Mouse (Mus musculus) c-Kit-positive CD71-negative TER-119-negative erythroid progenitor cells, embryonic 14.5 days (primary cell): Measurements from ENCODE around the gene Rfc4.
A peak's percentile ranks its signal among the peaks of the same experiment; 100 is the strongest.

Source experiments
- DNase-seq: peaks from one replicate; pipeline ENCODE4 v3.0.0-alpha.2; 2013; ENCODE audit warnings: low read depth

The Rfc4 gene

DNA sequence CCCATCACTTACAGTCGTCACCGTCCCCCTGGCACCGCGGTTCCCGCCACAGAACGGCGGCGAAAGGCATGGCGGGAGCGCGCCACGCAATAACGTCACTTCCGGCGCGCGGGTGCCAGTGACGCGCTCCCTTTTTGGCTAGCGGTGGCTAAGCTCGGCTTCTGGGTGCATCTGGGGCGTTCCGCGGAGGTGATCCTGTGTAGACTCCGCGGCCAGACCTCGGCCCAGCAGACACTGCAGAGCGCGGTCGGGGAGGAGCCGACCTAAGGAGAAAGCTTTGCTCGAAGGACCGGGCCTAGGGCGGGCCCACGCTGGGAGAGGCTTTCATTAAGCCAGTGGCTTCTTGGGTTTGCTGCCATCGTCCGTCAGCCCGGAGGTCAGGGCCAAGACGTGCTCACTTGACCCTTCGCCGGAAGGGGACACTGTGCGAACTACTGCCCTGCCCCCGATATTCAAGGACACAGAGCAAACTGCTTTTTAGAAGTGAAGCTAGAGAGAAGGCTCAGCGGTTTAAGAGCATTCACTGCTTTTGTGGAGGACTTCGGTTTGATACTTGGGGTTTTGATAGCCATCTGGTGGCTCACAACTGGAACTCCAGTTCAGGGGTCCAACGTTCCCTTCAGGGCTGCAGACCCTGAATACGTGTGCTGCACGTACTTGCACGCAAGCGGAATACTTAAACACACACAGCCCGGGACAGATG, at the start of gene Rfc4:
Rfc4 (minus strand) TSS at position 65 of the 703 bp plus-strand sequence.
- DNase-seq: peak; percentile 81

DNA sequence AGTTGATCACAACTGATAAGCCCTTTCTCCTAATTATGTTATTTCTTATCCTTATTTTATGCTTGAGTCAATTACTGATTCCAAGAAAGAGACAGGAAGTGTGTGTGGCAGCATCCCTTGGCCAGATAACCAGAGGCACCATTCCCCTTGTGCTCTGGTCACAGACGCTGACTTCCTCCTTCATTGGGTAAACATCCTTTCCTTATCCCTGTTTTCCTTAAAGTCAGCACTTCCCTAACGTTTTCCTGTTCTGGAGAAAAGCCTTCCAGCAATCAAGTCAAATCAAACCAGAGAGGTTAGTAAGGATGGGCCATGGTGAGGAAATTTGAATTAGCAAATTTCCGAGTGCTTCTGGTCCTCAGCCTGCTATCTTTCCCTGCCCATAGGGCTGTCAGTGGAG, 48.4 kb upstream of the Rfc4 start:
- no peak for DNase-seq

DNA sequence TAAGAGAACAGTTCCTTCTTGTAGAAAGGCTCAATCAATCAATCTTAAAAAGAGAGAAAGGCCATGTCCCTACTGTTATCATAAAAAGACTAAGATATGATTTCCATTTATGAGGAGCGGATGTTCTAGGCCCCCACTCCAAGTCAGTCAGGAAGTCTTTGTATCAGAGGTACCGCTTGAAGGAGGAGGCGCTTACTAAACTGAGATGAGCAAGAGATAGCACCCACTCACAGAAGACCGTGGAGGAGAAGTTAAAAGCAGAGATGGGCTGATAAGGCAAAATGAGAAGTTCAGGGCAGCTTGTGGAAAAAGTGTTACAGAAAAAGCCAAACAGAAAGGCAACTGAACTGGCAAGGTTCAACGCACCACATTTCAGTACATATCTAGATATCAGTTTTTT, 47.3 kb upstream of the Rfc4 start:
- DNase-seq: no peak

DNA sequence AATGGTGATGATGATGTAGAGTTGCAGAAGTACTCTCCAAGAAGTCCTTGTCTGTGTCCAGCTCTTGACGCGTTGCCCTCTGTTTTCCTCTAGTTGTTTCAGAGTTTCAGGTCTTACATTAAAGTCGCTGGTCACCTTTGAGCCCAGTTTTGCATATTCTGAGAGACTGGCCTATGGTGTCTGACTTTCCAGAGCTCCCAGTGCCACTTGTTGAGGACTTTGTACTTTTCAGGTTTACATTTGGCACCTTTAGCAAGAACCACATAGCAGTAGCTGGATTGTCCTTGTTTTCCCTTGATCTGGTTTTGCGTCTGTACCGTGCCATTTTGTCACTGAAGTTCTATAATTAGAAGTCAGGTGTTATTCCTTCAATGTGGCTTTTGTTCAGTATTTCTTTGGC, 46.4 kb upstream of the Rfc4 start:
- no peak for DNase-seq

DNA sequence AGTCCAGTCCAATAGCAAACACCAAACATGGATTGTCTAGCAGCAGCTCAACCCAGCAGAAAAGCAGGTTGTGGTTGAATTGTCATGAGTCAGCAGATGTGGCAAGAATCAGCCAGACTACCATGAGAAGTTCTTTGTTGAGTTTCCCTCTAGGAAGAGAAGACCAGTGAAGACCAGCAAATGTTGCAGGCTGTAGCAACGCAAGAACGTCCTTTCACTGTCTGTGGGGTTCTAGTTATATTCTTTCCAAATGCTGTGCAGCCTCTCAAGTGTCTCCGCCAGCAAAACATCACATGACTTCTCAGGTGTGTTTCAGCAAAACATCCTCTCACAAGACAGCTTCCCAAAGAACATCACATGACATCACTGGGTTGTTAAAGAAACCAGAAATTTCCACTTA, 43.3 kb upstream of the Rfc4 start:
- DNase-seq: no peak

DNA sequence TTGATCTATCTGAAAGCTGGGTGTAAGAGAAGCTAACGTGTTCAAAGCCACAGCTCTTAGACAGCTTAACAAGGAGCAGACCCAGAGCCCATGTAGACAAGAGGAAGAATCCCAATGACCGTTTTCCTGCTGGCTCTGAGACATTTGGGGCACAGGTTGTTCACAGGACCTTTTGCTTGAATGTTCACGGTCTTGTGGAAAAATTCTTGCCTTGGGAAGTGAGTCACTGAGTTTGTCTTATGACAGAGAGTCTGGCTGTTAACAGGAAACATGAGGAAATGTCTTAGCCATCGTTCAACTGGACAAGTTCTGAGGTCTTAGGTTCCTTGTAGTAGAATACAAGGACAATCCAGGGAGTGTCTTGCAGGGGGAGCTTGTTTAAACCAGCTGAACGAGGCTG, 39.5 kb upstream of the Rfc4 start:
- DNase-seq: no peak

DNA sequence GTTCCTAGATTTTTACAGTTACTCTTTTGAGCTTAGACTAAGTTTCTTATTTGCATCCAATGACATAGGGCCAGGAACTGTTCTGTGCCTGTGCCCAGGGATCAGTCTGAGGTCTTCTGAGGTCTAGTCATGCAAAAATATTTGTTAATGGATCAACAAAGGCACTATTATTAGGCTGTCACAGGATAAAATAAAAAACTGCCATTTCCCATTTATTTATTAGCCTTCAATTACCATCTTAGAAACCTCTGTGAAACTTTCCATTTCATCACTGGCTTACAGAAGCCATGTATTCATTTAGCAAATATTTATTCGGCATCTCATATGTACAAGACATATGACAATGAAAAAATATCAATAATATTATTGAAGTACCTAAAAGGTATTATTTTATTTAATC, 39.1 kb upstream of the Rfc4 start:
- DNase-seq: no peak

DNA sequence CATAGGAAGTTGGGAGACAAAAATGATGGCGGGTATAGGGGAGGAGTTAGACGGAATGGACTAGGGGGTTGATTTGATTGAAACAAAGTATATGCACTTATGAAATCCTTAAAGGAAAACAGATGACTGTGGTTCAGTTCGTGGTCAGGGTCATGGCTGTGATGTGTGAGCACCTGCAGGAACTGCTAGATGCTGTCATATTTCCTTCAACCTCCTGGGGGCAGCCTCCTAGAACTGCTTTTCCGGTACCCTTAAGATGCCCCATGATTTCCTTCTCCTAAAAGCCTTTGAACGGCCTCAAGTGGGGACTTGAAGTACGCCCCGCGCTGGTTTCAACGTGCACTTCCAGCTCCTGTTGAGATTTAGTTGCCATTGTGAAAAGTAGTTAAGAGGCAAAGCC, 37.9 kb upstream of the Rfc4 start:
- DNase-seq: no peak

DNA sequence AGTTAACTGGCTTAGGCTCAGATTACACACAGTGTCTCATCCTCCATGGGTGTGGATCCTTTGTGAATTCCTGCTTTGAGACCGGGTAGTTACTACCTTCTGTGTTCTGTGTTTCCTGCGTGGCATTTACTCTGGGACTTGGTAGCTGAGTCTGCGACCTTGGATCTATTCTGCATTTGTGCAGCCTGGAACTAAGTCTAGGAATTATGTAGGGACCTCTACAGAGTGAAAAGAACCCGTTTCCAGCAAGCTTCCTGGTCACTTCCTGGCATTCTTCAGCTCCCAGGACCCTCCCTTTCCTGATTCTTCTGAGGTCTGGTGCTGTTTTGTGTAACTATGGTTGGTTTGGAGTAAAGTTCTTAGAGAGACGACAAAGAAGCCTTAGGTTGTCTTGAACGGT, 36.9 kb upstream of the Rfc4 start:
- DNase-seq: no peak

DNA sequence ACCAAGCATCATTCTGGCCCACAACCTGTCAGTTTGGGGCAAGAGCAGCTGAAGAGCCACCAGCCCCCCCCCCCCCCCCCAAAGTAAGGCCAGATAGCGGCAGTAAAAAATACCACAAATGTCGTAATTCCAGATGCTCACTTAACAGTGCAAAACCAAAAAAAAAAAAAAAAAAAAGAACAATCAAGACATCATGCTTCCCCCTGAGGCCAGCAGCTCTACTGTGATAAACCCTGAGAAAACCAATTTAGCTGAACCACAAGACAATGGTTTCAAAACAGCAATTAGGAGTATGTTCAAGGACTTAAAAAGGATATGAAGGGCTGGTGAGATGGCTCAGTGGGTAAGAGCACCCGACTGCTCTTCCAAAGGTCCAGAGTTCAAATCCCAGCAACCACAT, 34.6 kb upstream of the Rfc4 start:
- DNase-seq: no peak

DNA sequence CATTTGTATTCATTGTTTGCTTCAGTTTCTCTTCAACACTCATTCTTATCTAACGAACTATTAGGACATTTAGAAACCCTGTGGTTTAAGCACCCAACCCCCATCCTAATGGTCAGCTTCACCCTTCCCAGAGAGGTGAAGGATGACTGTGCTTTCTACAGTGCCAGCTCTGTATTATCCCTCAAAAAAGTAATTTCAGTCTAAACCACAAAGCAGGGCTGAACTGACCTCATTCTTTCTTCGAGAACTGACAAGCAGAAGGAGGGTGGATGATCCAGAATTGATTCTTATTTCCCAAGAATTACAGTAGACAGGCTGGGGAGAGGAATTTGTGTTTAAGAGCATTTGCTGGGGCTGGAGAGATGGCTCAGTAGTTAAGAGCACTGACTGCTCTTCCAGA, 32.2 kb upstream of the Rfc4 start:
- DNase-seq: no peak

DNA sequence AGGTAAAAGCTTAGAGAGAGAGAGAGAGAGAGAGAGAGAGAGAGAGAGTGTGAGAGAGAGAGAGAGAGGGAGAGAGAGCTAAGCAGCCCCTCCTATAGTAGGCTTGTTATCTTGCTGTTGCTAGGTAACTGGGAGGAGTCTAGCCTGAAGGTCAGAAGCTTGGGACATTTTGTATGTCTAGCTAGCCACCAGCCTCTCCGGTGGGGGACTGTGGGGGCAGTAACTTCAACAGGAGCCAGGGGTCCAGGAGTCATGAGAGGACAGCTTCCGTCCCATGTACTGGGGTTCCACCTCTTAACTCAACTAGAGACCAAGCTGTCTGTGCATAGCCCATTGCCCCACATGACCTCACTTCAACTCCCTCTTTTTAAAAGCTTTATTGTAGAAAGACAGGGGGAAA, 31.4 kb upstream of the Rfc4 start:
- no peak for DNase-seq

DNA sequence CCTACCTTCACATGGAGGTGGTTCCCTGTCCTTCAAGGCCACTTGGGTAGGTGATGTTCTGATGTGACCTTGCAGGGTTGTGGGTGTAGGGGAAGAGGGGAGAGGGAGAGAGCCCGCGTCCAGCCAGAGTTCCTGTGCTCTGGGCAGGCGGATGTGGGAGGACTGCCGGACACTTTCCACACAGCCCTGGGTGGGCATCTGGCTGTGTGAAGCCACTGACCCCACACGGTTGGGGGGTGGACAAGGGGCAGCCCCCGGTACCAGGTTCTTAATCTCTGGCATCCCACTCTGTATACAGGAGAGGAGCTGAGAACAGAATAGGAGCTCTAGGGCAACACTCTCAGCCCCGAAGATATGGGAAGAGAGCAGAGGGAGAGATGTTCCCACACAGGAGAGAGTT, 30.8 kb upstream of the Rfc4 start:
- no peak for DNase-seq

DNA sequence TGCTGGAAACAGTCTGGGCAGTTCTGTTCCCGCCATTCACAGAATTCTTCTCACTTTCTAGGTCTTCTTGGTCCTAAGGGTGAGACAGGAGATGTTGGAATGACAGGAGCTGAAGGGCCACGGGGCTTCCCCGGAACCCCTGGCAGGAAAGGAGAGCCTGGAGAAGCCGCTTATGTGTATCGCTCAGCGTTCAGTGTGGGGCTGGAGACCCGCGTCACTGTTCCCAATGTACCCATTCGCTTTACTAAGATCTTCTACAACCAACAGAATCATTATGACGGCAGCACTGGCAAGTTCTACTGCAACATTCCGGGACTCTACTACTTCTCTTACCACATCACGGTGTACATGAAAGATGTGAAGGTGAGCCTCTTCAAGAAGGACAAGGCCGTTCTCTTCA, 29.5 kb upstream of the Rfc4 start:
- no peak for DNase-seq

DNA sequence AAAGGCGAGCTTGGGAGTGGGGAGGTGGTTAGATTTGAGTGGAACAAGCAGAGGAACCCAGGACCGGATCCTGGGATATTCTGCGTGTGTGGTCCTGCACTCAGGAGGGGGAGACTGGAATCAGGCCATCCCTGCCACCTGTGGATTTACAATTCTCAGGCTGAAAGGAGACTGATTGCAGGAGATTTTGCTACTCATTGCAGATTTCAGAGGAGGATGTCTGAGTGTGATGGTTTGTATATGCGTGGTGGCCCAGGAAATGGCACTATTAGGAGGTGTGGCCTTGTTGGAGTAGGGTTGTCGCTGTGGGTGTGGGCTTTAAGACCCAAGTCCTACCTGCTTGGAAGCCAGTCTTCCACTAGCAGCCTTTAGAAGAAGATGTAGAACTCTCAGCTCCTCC, 26.7 kb upstream of the Rfc4 start:
- no peak for DNase-seq

DNA sequence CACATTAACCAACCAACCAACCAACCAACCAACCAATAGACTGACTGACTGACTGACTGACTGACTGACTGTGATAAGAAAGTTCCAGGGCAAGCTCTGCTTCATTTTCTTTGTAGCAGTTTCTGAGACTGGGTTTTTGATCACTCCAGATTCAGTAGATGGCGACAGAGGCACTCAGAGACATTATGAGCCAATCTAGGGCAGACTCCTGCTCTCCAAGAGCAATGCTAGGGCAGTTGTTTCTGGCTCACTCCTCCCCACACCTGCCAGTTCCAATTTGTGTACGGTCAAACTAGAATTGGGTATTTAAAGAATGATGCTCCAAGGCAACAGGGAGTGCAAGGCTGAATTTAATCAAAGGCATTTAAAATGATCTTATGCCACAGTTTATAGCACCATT, 23.9 kb upstream of the Rfc4 start:
- no peak for DNase-seq

DNA sequence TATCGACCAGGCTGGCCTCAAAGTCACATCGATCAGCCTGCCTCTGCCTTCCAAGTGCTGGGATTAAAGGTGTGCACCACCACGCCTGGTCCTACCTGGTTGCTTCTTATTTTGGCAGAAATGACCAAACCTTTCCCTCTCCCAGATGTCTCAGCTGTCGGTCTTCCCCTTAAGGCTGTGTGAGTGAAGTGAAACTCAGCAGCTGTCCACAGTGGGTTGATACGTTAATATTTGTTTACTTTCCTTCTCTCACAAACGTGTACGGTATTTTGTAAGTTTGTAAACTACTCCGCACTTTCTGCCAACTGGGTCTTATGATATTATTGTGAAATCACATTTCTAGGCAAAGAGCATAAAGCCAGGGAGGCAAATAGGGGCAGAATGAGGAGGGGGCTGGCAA, 21.9 kb upstream of the Rfc4 start:
- no peak for DNase-seq

DNA sequence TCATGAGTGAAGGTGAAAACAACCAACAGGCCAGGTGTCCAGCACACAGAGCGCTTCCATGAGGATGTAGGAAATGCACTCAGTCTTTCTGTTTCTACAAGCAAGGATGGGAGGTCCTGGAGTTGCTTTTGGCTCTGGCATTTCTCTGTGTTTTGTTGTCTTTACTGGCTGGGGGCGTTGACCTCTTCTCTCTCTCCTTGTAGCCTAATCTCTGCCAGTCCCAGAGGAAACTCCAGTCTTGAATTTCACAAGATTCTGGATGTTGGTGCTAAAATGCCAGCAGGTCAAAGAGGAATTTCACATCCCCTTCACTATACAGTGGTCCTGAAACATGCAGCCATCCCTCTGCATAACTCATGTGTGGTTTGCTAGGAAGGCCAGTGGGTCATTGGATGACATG, 21.4 kb upstream of the Rfc4 start:
- no peak for DNase-seq

DNA sequence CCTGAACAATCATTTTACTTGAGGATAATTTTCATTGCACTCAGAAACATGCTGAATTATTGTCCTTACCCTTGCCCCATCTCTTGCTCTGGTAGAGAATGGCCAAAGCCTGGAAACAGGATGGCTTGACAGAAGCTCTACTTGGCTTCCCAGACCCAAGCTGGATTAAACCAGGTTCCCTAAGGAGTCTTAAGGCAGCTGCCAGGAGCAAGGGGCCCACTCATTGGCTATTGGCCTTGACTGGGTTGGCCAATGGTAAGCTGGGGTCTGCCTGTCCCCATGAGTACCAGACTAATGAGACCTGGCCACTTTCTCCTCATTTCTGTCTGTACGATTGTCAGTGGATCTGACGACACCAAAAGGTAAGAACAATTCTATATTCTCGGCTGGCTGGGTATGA, 18.7 kb upstream of the Rfc4 start, which contains the start of gene Adipoq:
Adipoq (plus strand) TSS at position 257 of the 400 bp plus-strand sequence.
- no peak for DNase-seq

DNA sequence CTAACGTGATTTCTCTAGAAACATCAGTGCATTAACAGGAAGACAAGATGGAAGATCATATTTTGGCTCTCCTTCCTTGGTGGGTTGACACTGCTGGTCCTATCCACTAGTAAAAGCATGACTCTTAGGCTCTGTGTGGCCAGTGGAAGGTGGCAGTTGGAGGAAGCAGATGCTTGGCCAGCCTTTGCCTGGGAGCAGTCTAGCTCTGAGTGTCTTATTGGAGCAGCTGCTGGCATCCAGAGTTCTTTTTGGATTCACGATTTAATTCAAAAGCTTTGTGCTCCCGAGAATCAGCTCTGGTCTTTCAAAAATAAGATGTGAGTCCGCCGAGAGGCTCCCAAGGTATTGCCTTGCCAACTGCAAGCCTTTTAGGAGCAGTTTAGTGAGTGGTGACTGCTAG, 17.7 kb upstream of the Rfc4 start:
- DNase-seq: no peak

DNA sequence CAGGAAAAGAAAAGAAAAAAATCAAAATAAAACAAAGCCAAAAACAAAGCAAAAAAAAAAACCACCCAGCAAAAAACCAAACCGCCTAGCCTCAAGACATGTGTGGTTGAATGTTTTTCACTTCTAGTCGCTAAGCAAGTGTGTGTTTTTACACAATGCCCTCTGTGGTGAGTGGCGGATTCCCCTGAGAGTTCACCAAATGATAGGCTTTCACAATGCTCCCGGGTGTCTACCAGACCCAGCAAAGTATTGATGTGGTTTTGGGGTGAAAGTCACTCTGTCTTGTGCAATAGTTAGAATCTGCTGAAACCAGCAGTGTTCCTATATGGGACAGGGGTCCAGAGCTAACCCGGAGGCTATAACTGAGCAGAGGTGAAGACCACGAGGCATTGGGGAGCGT, 16.8 kb upstream of the Rfc4 start:
- peak; percentile 66 for DNase-seq

DNA sequence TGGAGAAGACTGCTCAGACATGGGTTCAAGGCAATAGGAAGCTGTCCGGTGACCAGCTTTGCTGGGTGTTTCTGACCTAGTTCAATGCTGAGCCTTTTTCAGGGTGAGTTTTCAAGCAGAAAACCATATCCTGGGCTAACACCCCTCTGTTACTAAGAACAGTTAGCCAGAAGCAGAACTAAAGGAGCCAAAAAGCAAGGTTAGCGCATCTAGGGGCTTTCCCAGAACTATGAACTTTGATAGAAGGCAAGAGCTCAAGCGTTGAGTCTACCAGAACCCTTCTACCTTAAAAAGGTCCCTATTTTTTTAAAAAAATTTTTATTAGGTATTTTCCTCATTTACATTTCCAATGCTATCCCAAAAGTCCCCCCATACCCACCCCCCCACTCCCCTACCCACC, 13.4 kb upstream of the Rfc4 start:
- DNase-seq: no peak

DNA sequence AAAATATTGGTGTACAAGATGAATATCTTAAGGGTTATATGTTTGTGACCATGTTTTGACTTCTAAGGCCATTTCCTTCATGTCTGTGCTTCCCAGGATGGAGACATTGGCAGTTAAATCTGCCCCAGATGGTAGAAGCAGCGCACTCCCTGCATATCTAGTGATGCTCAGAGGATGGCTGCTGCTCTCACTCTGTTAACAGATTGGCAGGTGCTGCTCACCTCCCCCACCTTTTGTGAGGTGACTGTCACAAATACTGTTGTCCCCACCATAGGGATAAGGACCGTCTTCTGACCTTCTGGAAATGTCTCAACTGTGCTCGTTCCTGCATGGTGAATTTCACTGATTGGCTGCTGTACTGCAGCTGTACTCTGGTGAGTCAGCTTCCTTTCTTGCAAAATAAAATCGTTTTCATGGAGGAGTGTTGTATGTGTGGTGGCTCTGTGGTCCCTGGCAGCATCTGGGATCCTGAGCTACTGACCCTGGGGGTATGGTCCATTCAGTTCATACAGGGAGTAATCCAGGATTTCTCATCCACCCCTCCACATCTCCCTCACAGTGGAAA, 9.0 kb upstream of the Rfc4 start:
- no peak for DNase-seq

DNA sequence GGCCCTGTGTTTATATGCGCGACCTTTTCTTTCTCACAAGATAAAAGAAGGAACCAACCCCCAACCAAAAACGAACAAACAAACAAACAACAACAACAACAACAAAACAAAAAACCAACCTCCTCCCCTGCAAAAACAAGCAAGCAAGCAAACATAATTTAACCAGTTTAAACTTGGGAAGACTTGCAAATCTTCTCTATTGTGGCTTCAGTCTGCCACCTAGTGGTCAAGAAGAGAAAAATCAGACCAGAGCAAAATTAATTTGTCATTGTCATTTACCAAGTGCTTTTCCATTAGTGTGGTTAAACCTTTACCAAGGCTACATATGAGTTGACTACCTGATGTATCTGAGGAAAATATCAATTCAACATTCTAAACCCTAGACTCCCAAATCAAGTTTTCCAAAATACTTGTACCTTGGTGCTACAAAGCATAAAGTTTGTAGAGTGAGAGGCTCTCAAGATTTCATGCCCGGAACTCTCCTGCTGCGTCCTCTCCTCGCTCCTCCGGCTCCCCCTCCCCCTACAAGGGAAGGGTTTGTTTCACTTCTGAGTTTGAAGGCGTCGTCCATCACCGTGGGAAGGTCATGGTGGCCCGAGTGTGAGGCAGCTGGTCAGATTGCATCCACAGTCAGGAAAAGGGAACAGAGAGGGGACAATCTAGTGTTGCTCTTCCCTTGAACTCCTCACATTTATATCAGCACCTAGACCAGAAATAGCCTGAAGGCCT, 8.0 kb upstream of the Rfc4 start:
- peak; percentile 53 for DNase-seq
